Mouse (Mus musculus): Measurements from ENCODE around the gene Rbms3.

The Rbms3 gene

GRCm38 (mm10) chr9:116922561-116922960 lies 707.2 kb downstream of the Rbms3 start:
- DNase-seq (ENCODE audit: low read depth in 2 of 2, low spot score in 2 of 2), result no peak

DNA sequence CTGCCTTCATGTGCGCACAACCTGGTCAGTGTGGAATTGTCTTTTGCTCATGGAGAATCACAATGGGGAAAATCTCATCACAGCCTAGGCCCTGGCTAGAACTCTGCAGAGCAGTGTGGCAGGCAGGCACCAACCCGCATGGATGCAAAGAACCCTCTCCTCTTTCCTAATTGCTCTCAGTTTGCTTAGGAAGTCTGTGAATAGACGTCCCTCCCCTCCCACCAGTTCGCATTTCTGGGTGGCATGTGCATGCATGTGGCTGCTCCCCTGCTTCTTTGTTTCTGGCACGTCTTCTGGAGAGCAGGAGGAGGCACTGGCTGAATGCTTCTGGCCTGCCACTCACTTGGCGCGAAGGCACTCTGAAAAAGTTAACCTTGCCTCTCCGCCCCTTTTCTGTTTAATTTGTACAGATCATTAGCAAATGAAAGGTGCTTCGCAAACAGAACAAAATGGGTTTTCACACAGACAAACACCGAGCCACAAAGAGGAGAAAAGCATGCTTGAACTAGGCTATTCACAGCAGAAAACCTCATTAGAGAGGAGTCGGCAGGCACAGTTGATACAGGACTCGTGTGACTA lies 710.2 kb downstream of the Rbms3 start:
- no peak for DNase-seq (ENCODE audit: low read depth in 2 of 2, low spot score in 2 of 2)

- DNase-seq (ENCODE audit: low read depth in 2 of 2, low spot score in 2 of 2), result no peak
These were observed 717.2 kb downstream of the Rbms3 start for GRCm38 (mm10) chr9:116912493-116912847.

GRCm38 (mm10) chr9:116911781-116912492 lies 717.8 kb downstream of the Rbms3 start:
- DNase-seq (ENCODE audit: low read depth in 2 of 2, low spot score in 2 of 2), result no peak

GRCm38 (mm10) chr9:116909511-116909910 lies 720.2 kb downstream of the Rbms3 start:
- no peak for DNase-seq (ENCODE audit: low read depth in 2 of 2, low spot score in 2 of 2)

GRCm38 (mm10) chr9:116906955-116907354 lies 722.8 kb downstream of the Rbms3 start:
- DNase-seq (ENCODE audit: low read depth in 2 of 2, low spot score in 2 of 2), result no peak

DNA sequence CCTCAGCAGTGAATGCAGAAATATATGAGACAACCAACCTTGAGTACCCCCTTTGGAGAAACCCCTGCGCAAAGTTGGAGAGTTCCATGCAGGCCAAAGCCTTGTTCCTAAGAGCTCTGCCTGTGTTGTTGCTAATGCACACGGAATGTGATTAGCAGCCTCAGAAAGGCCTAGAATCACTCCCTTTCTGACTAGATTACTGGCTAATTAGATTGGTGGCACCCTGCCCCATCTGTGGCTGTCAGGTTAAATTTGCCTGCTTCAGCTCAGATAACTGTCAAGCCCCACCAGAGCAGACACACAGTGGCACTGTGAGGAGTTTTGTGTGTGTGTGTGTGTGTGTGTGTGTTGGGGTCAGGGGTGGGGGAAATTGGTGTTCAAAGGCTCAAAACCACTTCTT lies 724.1 kb downstream of the Rbms3 start:
- no peak for DNase-seq (ENCODE audit: low read depth in 2 of 2, low spot score in 2 of 2)

GRCm38 (mm10) chr9:116903304-116903993 lies 726.3 kb downstream of the Rbms3 start:
- DNase-seq (ENCODE audit: low read depth in 2 of 2, low spot score in 2 of 2), result no peak

GRCm38 (mm10) chr9:116899403-116899802 lies 730.3 kb downstream of the Rbms3 start:
- DNase-seq (ENCODE audit: low read depth in 2 of 2, low spot score in 2 of 2), result no peak

DNA sequence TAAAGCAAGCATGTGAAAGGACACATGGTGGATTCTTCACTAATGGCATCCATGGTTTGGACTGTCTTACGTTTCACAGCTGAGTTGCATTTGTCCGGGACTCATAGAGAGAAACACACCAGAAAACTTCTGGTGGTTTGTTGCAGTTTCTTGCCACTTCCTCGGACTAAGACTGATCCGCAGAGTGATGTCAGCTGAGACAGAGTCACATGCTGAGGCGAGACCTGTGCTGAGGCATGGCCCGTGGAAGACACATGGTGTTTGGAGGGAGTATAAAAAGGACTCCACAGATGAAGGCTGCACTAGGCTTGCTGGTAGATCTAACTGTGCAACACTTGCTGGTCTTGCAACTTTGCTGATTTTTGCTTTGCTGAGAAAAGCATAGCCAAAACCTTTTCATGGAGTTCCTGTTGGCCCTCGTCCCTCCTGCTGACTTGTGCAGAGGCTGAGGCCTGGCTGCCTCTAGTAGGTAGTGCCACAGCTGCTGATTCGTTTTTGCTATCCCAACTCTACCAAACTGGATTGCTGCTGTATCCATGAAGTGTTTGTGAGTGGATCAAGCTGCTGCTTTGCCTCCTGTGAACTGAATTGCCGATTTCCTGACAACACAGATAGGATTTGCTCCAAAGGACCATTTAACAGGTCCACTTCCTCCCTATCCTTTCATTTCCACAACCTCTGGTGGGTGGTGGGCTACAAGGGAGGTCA lies 742.6 kb downstream of the Rbms3 start:
- DNase-seq (ENCODE audit: low read depth in 2 of 2, low spot score in 2 of 2), result no peak

DNA sequence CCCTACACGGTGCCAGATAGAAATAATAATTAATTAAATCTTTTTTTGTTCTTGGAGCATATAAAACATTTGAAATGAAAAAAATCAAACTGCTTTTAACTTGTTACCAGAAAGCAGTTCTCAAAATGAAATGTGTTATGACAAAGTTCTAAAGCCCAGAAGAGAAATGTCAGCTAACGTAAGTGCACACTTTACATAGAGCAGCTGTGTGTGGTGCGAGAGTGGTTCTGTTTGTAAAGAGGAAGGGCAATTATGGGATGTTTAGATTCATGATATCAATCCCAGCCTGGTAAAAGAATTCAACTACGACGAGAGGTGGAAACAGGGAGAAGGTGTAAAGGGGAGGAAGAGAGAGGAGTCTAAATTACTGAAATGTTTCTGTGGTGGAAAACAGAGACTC lies 744.1 kb downstream of the Rbms3 start:
- no peak for DNase-seq (ENCODE audit: low read depth in 2 of 2, low spot score in 2 of 2)

DNA sequence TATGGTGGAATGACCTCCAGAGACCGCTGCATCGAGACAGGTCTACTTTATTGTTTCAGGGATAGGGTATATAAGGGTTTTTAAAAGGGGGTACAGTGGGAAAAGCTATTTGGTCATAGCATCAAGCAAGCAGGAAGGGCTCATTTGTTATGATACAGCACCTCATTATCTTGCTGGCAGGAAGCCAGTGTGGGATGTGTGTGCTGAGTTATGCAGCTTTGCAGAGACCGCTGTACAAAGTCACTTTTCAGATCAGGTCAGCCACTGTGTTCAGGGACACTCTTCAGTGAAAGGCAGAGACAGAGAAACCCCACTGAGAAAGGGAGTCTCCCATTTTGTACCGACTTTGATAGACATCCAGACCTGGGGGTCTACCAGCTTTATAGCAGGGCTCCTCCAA lies 749.2 kb downstream of the Rbms3 start:
- no peak for DNase-seq (ENCODE audit: low read depth in 2 of 2, low spot score in 2 of 2)

DNA sequence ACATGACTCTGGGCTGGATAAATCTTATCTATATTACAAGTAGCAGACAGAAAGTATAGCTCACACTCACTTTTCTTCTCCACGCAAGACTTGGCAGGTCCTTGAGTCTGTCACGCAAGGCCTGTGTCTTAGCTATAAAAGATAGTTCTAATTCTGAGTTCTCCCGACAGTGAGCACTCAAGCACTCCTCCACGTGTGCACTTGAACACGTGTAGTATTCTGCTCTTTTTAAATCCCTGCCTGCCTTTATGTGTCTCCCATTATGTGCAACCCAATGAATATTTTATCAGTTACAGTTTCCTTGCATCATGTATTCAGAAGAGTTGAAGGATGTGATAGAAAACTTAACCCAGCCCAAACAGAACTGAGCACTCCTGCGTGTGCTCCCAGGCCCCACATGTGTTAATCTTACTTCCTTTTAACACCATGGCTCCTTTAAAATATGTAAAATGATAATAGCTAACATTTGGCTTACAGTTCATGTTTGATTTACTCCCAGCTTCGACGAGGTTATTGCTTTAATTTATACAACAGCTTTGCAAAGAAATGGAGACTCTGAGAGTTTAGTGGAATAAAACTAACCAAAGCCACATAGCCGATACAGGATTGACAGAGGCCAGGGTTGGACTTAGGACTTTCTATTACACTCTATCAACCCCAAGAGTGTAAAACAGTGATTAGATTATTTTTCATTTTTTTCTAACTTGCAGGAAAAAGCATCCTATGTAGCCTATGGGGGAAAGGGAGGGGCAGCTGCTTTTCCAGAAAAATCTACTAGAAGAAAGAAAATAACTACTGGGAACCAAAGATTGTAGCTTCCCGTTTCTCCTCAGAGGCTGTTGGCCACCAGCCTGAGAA lies 749.9 kb downstream of the Rbms3 start:
- no peak for DNase-seq (ENCODE audit: low read depth in 2 of 2, low spot score in 2 of 2)

GRCm38 (mm10) chr9:116876786-116877185 lies 752.9 kb downstream of the Rbms3 start:
- DNase-seq (ENCODE audit: low read depth in 2 of 2, low spot score in 2 of 2), result no peak

DNA sequence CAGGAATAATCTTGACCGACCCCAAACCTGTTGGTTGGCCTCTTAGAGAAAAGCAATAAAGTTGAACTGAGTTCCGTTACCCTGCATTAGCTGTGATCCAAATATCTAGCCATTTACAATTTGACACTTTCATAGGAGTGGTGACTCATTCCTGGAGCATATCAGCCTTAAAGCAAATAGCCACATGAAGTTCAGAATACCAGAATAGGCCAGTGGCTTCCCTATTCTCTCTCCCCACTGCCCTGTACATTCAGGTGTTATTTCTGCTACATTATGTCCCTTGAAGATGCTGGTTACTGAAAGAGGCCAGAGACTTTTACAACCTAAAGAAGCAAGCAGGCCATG lies 755.8 kb downstream of the Rbms3 start:
- no peak for DNase-seq (ENCODE audit: low read depth in 2 of 2, low spot score in 2 of 2)

- DNase-seq (ENCODE audit: low read depth in 2 of 2, low spot score in 2 of 2), result no peak
These were observed 756.4 kb downstream of the Rbms3 start for GRCm38 (mm10) chr9:116873033-116873975.

GRCm38 (mm10) chr9:116872346-116872745 lies 757.4 kb downstream of the Rbms3 start:
- no peak for DNase-seq (ENCODE audit: low read depth in 2 of 2, low spot score in 2 of 2)

GRCm38 (mm10) chr9:116871576-116871975 lies 758.1 kb downstream of the Rbms3 start:
- DNase-seq (ENCODE audit: low read depth in 2 of 2, low spot score in 2 of 2), result no peak

GRCm38 (mm10) chr9:116866060-116866459 lies 763.7 kb downstream of the Rbms3 start:
- DNase-seq (ENCODE audit: low read depth in 2 of 2, low spot score in 2 of 2), result no peak

GRCm38 (mm10) chr9:116863626-116864025 lies 766.1 kb downstream of the Rbms3 start:
- no peak for DNase-seq (ENCODE audit: low read depth in 2 of 2, low spot score in 2 of 2)
